Mouse (Mus musculus) forebrain, postnatal 0 days (tissue): ENCODE measurements around the gene C530008M17Rik. TPM values are rescaled to one million over a fixed set of nuclear protein-coding genes. Genes with fewer than 3 reads are reported as not detected.

ENCODE experiments used
- ATAC-seq: fragments of 200-750 bp; cut with Nextera tagmentation; 2 replicates; pipeline ENCODE4 v1.8.0; 2017; ENCODE audit warnings: mild to moderate bottlenecking, moderate library complexity
- DNase-seq: peaks from one replicate; pipeline ENCODE4 v3.0.0-alpha.2; 2015
- H3K27ac ChIP-seq: fragments of 300-500 bp; sonication (generic); 2 replicates; pipeline ENCODE4 v1.5.1; 2014; ENCODE audit warnings: low read depth, mild to moderate bottlenecking, antibody characterized with exemption, low read length, moderate library complexity, mixed read lengths
- H3K27me3 ChIP-seq: fragments of 300-500 bp; sonication (generic); 2 replicates; pipeline ENCODE4 v1.6.1; 2014; ENCODE audit warnings: mild to moderate bottlenecking, low read length, mixed read lengths; ENCODE audit not compliant: insufficient read depth
- H3K36me3 ChIP-seq: fragments of 300-500 bp; sonication (generic); 2 replicates; pipeline ENCODE4 v1.6.1; 2014; ENCODE audit warnings: mild to moderate bottlenecking, moderate library complexity; ENCODE audit not compliant: insufficient read depth
- H3K4me1 ChIP-seq: fragments of 300-500 bp; sonication (generic); 2 replicates; pipeline ENCODE4 v1.6.1; 2014; ENCODE audit warnings: antibody characterized with exemption; ENCODE audit not compliant: insufficient read depth
- H3K4me2 ChIP-seq: fragments of 300-500 bp; sonication (generic); 2 replicates; pipeline ENCODE4 v1.6.1; 2014; ENCODE audit warnings: low read depth, mild to moderate bottlenecking, moderate library complexity
- H3K4me3 ChIP-seq: fragments of 300-500 bp; sonication (generic); 2 replicates; pipeline ENCODE4 v1.5.1; 2014; ENCODE audit warnings: low read depth, low read length, mixed read lengths
- H3K9ac ChIP-seq: fragments of 300-500 bp; sonication (generic); 2 replicates; pipeline ENCODE4 v1.6.1; 2014; ENCODE audit warnings: mild to moderate bottlenecking
- H3K9me3 ChIP-seq: fragments of 300-500 bp; sonication (generic); 2 replicates; pipeline ENCODE4 v1.6.1; 2016; ENCODE audit warnings: low read length
- CTCF ChIP-seq: sonication (generic); IDR thresholded peaks from 2 replicates; pipeline ENCODE4 v1.5.1; 2016; ENCODE audit warnings: antibody characterized with exemption, control low read depth, low read depth
- WGBS: fragments of 180-500 bp; shearing (Covaris S2); extraction: QIAGEN DNeasy Blood & Tissue Kit; methylation state at CpG from one replicate; pipeline ENCODE4 v1.1.7; 2014; 5-methylcytosine and 5-hydroxymethylcytosine counted together
- polyA plus RNA-seq: library from polyadenylated mRNA; unstranded; fragments of >200 nt; fragmentation: Nextera tagmentation; extraction: Ambion mirVana; gene quantifications from 2 replicates; pipeline ENCODE4 v1.2.1, GENCODE M21; 2015
- total RNA-seq: library from RNA; depleted of rRNA; stranded (reverse); fragments of >200 nt; gene quantifications from 2 replicates; pipeline ENCODE4 v1.2.3, GENCODE M21; 2014

C530008M17Rik gene
- total and polyA plus RNA-seq, 2 experiments from 2014 or later: 63.6 to 87.4 TPM

DNA sequence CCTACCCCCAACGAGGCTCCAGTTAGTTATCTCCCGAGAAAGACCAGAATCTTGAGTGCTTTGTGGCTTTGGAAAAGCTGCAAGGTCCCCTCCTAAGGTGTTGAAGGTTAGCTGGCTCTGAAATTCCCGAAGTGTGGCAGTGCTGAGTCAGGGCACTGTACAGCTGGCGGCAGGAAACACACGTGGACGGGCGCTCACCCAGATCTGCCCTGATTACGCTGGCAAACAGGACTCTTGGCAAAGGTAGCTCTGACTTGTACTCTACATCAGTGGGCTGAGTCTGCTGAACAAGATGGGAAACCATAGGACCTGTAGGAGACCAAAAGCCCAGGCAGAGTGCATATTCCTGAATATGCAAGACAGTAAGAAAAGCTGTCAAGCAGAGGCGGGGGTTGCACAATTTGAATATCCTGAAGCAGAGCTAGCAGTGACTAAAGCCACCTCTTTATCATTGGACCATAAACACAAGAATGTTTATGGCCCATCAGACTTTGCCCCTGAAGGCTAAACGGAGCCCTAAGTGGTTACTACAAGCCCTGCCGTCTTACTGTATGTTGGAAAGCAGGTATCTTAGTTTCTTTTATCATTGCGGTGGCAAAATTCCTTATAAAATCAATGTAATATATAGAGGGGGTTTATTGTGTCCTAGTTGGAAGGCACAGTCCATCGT is 159.6 kb downstream of the C530008M17Rik start:
- no peaks in the 10 kb centered on the region for H3K36me3 ChIP-seq
- H3K4me2 ChIP-seq: no peak overlapping the region
- 60% methylated on average over 13 of the region's 13 CpGs for WGBS
- DNase-seq (peak; percentile 49), ATAC-seq (peak; percentile 51)
- TF ChIP-seq CTCF: no peak
- H3K4me3 ChIP-seq: no peak overlapping the region
- H3K27me3 ChIP-seq: no peaks in the 10 kb centered on the region
- no peaks in the 10 kb centered on the region for H3K9me3 ChIP-seq
- H3K9ac ChIP-seq: no peak overlapping the region
- peaks cover 6% of the 10 kb centered on the region; the same call in 1 of the 2 replicates for H3K4me1 ChIP-seq
- no peak overlapping the region; the same call in 1 of the 2 replicates for H3K27ac ChIP-seq

DNA sequence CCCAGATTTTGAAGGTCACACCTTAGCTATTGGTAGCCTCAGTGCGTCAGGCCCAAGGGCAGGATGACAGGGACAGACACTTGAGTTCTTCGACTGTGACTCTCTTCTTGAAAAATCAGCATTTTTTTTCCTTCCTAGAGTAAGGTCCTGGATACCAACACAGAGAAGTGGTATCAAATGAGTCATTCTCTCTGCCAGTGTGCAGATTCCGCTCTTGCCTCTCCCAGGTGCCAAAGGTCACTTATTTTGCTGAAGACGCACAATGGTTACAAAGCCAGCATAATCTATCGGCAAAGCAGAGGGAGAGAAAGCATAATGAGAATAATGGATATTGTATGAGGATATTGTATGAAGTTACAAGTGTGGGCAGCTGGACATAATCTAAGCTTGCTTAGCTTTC is 160.4 kb downstream of the C530008M17Rik start:
- TF ChIP-seq CTCF: no peak
- WGBS: 82% methylated on average over 5 of the region's 5 CpGs
- no peak for DNase-seq
- Histone ChIP-seq H3K9me3 (no peaks in the 10 kb centered on the region), H3K4me1 (peaks cover 6% of the 10 kb centered on the region; the same call in 1 of the 2 replicates), H3K4me2 (no peak overlapping the region), H3K27ac (no peak overlapping the region), H3K9ac (no peak overlapping the region), H3K4me3 (no peak overlapping the region), H3K27me3 (no peaks in the 10 kb centered on the region), H3K36me3 (peaks cover 1% of the 10 kb centered on the region; the same call in 1 of the 2 replicates)
- ATAC-seq: no peak

DNA sequence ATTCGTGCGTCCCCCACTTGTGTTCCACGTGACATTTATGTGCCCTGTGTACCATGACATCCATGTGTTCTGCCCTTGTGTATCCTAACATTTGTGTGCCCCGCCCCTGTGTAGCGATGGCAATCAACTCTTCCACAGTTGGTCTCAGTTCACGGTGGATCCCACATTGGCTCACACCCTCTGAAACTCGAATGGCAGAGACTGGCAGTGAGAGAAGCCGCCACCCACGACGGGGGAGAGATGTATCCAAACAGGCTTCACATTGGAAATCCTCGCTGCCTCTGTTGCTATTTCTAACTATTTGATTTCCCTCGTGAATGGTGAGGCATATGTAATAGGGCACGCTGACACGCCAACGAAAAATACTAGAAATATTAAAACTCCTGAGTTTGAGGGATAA is 161.4 kb downstream of the C530008M17Rik start:
- Histone ChIP-seq H3K4me2 (no peak overlapping the region), H3K4me1 (peaks cover 6% of the 10 kb centered on the region; the same call in 1 of the 2 replicates), H3K9me3 (no peaks in the 10 kb centered on the region), H3K27ac (no peak overlapping the region), H3K9ac (no peak overlapping the region), H3K4me3 (no peak overlapping the region), H3K27me3 (no peaks in the 10 kb centered on the region), H3K36me3 (peaks cover 5% of the 10 kb centered on the region; the same call in 1 of the 2 replicates)
- ATAC-seq (no peak), DNase-seq (no peak)
- TF ChIP-seq CTCF: no peak
- WGBS: 83% methylated on average over 15 of the region's 15 CpGs

DNA sequence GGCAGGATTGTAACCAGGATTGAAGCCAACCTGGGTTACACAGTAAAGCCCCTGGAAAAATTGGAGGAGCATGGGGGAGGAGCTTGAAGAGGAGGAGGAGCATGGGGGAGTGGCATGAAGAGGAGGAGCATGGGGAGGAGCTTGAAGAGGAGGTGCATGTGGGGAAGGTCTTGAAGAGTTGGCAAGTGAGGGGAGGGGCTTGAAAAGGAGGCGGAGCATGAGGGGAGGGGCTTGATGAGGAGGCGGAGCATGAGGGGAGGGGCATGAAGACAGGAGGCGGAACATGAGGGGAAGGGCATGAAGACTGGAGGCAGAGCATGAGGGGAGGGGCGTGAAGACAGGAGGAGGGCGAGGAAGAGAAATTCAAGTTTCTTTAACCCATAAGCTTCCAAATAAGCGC is 162.5 kb downstream of the C530008M17Rik start:
- no peaks in the 10 kb centered on the region for H3K27me3 ChIP-seq
- peaks cover 6% of the 10 kb centered on the region; the same call in 1 of the 2 replicates for H3K4me1 ChIP-seq
- DNase-seq (no peak), ATAC-seq (no peak)
- no peak overlapping the region for H3K4me3 ChIP-seq
- no peaks in the 10 kb centered on the region for H3K9me3 ChIP-seq
- TF ChIP-seq CTCF: no peak
- H3K4me2 ChIP-seq: no peak overlapping the region
- H3K27ac ChIP-seq: no peak overlapping the region
- H3K9ac ChIP-seq: no peak overlapping the region
- H3K36me3 ChIP-seq: peaks cover 12% of the 10 kb centered on the region; the same call in 1 of the 2 replicates
- 94% methylated on average over 6 of the region's 6 CpGs for WGBS

DNA sequence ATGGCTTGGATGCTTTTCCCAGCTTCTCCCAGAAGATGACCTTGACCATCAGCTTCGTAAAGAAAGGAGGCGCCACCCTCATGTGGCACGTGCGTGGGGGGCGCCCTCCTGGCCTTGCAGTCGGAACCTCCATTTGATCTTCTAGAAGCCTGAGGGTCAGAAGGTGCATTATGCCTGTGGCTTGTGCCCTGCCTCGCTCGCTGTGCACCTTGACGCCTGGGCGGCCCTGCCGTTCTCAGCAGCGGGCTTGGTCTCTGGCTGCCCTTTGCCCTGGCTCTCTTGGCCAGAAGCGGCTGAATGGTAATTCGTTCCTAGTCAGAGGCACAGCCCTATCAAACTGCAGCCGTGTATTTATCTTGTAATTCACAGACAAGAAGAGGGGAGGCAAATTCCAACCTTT is 165.8 kb downstream of the C530008M17Rik start:
- DNase-seq (no peak), ATAC-seq (no peak)
- WGBS: 87% methylated on average over 15 of the region's 15 CpGs
- H3K27me3 ChIP-seq: no peaks in the 10 kb centered on the region
- TF ChIP-seq CTCF: no peak
- no peaks in the 10 kb centered on the region for H3K9me3 ChIP-seq
- no peak overlapping the region for H3K4me2 ChIP-seq
- H3K4me1 ChIP-seq: no peaks in the 10 kb centered on the region
- H3K27ac ChIP-seq: no peak overlapping the region
- H3K4me3 ChIP-seq: no peak overlapping the region
- H3K9ac ChIP-seq: no peak overlapping the region
- H3K36me3 ChIP-seq: peaks cover 17% of the 10 kb centered on the region

DNA sequence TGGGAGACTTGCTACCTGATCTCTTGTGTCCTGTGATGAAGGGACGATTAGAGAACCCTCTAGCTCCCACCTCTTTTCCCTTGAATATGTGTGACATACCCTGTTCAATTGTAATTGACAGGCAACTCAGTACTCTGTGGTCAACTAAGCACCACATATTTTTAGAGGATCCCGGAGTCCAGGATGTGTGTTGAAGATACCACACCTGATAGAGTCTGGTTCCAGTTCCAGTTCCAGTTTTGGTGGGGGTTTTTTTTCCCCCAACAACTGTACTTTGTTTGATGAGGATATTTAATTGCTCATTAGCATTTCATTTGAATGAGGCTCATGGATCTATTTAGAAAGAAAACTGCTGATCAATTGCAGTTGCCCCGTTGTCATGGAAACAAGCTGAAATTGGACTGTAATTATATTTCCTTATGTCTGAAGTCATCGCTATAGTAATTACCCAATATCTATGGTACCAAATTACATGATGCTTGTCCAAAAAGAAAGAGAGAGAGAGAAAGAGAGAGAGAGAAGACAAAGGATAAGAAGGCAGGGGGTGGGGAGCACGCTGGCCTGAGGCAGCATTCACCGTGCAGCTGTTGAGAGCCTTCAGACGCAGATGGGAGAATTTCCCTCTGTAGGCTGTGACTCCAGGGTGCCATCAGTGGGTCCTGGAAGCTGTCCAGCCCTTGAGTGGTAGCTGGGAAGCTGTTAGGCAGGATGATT is 172.4 kb downstream of the C530008M17Rik start:
- H3K4me2 ChIP-seq: no peak overlapping the region

DNA sequence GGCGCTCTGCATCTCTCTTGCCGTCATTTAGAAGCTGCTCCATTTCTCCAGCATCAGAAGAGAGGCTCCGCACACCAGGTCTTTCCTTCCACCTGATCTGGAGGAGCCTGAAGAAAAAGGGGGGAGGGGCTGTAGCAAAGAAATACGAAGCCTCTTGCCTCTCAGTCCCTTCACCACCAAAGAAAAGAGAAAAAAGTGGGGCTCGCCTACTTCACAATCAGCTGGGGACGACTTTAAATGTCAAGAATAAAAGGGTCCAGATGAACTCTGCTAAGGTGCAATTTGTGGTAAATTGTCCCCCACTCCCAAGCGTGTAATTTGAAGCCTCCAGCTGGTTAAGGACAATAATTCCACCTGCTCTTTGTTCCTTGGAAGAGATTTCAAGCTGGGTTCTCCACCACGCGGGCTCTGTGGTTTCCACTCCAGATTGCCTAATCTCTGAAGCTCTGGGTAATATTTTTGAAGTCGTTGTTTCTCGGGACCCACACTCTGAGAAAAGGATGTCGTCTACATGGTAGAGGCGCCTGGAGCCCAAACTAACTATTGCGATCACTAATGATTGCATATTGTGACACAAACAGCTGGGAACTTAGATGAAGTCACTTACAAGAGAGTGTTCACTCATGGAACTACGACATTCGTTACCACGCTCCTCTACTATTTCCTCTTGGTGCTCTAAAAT is 176.4 kb downstream of the C530008M17Rik start:
- Histone ChIP-seq H3K27ac (no peak overlapping the region), H3K9ac (no peak overlapping the region), H3K4me2 (no peak overlapping the region), H3K4me3 (no peak overlapping the region), H3K9me3 (no peaks in the 10 kb centered on the region), H3K36me3 (no peaks in the 10 kb centered on the region), H3K4me1 (peaks cover 3% of the 10 kb centered on the region; the same call in 1 of the 2 replicates), H3K27me3 (no peaks in the 10 kb centered on the region)
- WGBS: 59% methylated on average over 17 of the region's 17 CpGs
- DNase-seq (no peak), ATAC-seq (no peak)
- TF ChIP-seq CTCF: no peak

More for the DNA sequence above, 172.4 kb downstream of the C530008M17Rik start:
- Histone ChIP-seq H3K4me1 (peaks cover 3% of the 10 kb centered on the region; the same call in 1 of the 2 replicates), H3K9ac (no peak overlapping the region), H3K27ac (peak overlapping the region; percentile 80), H3K27me3 (no peaks in the 10 kb centered on the region), H3K36me3 (peaks cover 5% of the 10 kb centered on the region; the same call in 1 of the 2 replicates), H3K4me3 (no peak overlapping the region), H3K9me3 (no peaks in the 10 kb centered on the region)
- DNase-seq: peak; percentile 78
- WGBS: 16% methylated on average over 7 of the region's 7 CpGs
- peak; percentile 87 for ATAC-seq
- TF ChIP-seq CTCF: no peak
